Mouse (Mus musculus) thymus, adult 2 months (tissue): ENCODE data around the gene Pla1a.

Source experiments
- CTCF ChIP-seq: fragments of 200-500 bp; IDR thresholded peaks from 2 replicates; pipeline ENCODE4 v1.5.1; 2012; ENCODE audit warnings: mild to moderate bottlenecking, control low read depth, low read length, moderate library complexity, borderline replicate concordance; ENCODE audit not compliant: control insufficient read depth, poor library complexity, insufficient read depth; ENCODE audit errors: extremely low read depth
- POLR2A ChIP-seq: fragments of 200-500 bp; IDR thresholded peaks from 2 replicates; pipeline ENCODE4 v1.6.1; 2012; ENCODE audit warnings: mild to moderate bottlenecking, low read length, control low read depth, moderate library complexity; ENCODE audit not compliant: control insufficient read depth, poor library complexity, insufficient read depth; ENCODE audit errors: extremely low read depth

DNA sequence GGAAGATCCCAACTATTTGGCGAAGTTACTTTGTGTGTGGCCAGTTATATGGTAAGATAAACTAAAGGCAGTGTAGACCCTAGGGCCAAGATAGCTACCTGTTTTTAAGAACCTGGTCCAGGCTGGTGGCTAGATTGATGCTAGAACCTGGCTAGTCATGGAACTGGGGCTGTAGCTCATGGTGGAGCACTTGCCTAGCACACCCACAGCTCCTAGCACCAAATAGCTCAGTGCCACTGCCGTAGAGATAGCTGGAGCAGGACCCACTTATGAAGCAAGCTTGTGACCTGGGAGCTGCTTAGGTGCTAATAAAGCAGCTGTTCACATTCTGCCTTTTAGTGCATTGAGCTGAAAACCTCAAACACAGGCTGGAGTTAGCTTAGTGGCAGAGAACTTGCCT is 79.3 kb downstream of the Pla1a start:
- TF ChIP-seq POLR2A (no peak), CTCF (no peak)
